20 mouse cellular contexts compared by ENCODE assay signal in the genomic region with DNA sequence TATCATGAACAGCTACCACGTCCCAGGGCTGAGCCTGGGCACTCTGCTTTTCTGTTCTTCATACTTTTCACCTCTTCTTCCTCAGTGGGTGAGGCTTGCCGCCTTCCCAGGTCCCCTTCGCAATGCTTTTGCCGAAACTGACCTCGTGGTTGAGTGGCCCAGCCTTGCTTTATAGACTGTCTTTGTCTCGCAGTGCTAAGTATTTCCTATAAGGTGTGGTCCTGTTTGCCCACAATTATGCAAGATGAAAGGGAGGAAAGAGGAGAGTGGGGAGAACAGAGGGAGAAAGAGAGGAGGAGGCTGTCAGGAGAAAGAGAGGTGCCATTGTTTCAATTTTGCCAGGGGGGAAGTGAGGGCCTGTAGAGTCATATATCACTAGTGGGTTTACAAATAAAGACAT.
"Had no signal": no experiment of that assay in that cellular context is flagged by ENCODE, and none has a peak within 500 bp of the region (broad histone marks: within the 10 kb centered on the region; RNA-seq: fewer than 3 reads in every experiment).

No protein-coding gene starts in this region.

- H3K36me3 ChIP-seq: kidney, embryonic 15.5 days; limb, embryonic 12.5 days; limb, embryonic 15.5 days; midbrain, embryonic 12.5 days; stomach, embryonic 15.5 days had no signal

- H3K4me1 ChIP-seq: limb, embryonic 12.5 days; limb, embryonic 15.5 days; stomach, embryonic 15.5 days had no signal

- H3K9me3 ChIP-seq: kidney, embryonic 15.5 days; limb, embryonic 15.5 days; midbrain, embryonic 12.5 days; stomach, embryonic 15.5 days had no signal

- H3K4me3 ChIP-seq: kidney, embryonic 15.5 days; limb, embryonic 12.5 days; limb, embryonic 15.5 days; midbrain, embryonic 12.5 days; stomach, embryonic 15.5 days had no signal

- H3K27me3 ChIP-seq: kidney, embryonic 15.5 days; limb, embryonic 12.5 days; limb, embryonic 15.5 days; midbrain, embryonic 12.5 days; stomach, embryonic 15.5 days had no signal

- H3K9ac ChIP-seq: kidney, embryonic 15.5 days; limb, embryonic 12.5 days; limb, embryonic 15.5 days; liver, embryonic 14.5 days; liver, postnatal 0 days; midbrain, embryonic 12.5 days; stomach, embryonic 15.5 days had no signal

- DNase-seq: kidney, adult 11 months; kidney, adult 8-10 months; kidney, postnatal 10 days; kidney, postnatal 36 days; layer of hippocampus, postnatal 36 days; left cerebral cortex, postnatal 4 days; liver, postnatal 0 days; lung, postnatal 14 days; thymus, adult 2 months; thymus, postnatal 14 days; thymus, postnatal 4 days had no signal

- H3K4me2 ChIP-seq: kidney, embryonic 15.5 days; limb, embryonic 12.5 days; limb, embryonic 15.5 days; liver, embryonic 11.5 days; midbrain, embryonic 12.5 days; stomach, embryonic 15.5 days had no signal

- H3K27ac ChIP-seq: kidney, embryonic 15.5 days; limb, embryonic 12.5 days; limb, embryonic 15.5 days; liver, embryonic 14.5 days; macrophage; midbrain, embryonic 12.5 days; stomach, embryonic 15.5 days had no signal

- ATAC-seq: liver, postnatal 0 days; midbrain, embryonic 16.5 days had no signal
